Mouse (Mus musculus) megakaryocyte, embryonic 14.5 days (primary cell): Measurements from ENCODE around the gene 1110008P14Rik.

Source experiments
- FLI1 ChIP-seq: IDR thresholded peaks from 2 replicates; pipeline ENCODE4 v1.6.1; 2012; ENCODE audit warnings: low read length, inconsistent platforms, mixed read lengths
- GATA1 ChIP-seq: IDR thresholded peaks from 3 replicates; pipeline ENCODE4 v1.6.1; 2012; ENCODE audit warnings: mixed read lengths, low read length, inconsistent platforms, borderline replicate concordance

- TF ChIP-seq FLI1 = no peak
- no peak for TF ChIP-seq GATA1
Observed at GRCm38 (mm10) chr2:32413936-32414335, 32.2 kb upstream of the 1110008P14Rik start.
